Mouse (Mus musculus) neural tube, embryonic 11.5 days (tissue): ENCODE measurements at regions not wholly inside any gene's neighbourhood (a gene's known extent, or its start where the extent isn't known, plus 50 kb on each side); places are given as distances from the start of the nearest gene placed in this dataset.
A peak's percentile ranks its signal among the peaks of the same experiment; 100 is the strongest.

Source experiments
- ATAC-seq: fragments of 200-750 bp; cut with Nextera tagmentation; 2 replicates; pipeline ENCODE4 v1.8.0; 2017; ENCODE audit warnings: moderate number of reproducible peaks, mild to moderate bottlenecking, moderate TSS enrichment, moderate library complexity; ENCODE audit not compliant: insufficient read depth, low FRiP score, low TSS enrichment
- DNase-seq: peaks from one replicate; pipeline ENCODE4 v3.0.0-alpha.2; 2015; ENCODE audit warnings: low spot score
- H3K27ac ChIP-seq: fragments of 300-500 bp; sonication (generic); 2 replicates; pipeline ENCODE4 v1.5.1; 2014; ENCODE audit warnings: low read depth, mild to moderate bottlenecking, low read length
- H3K27me3 ChIP-seq: fragments of 300-500 bp; sonication (generic); 2 replicates; pipeline ENCODE4 v1.6.1; 2014; ENCODE audit warnings: mild to moderate bottlenecking, low read length, mixed read lengths; ENCODE audit not compliant: control insufficient read depth, insufficient read depth
- H3K36me3 ChIP-seq: fragments of 300-500 bp; sonication (generic); 2 replicates; pipeline ENCODE4 v1.6.1; 2014; ENCODE audit warnings: mild to moderate bottlenecking, low read length, moderate library complexity, mixed read lengths; ENCODE audit not compliant: control insufficient read depth, insufficient read depth
- H3K4me1 ChIP-seq: fragments of 300-500 bp; sonication (generic); 2 replicates; pipeline ENCODE4 v1.6.1; 2014; ENCODE audit warnings: low read length, mixed read lengths; ENCODE audit not compliant: control insufficient read depth, insufficient read depth
- H3K4me2 ChIP-seq: fragments of 300-500 bp; sonication (generic); 2 replicates; pipeline ENCODE4 v1.6.1; 2014; ENCODE audit warnings: low read depth, mild to moderate bottlenecking, moderate library complexity
- H3K4me3 ChIP-seq: fragments of 300-500 bp; sonication (generic); 2 replicates; pipeline ENCODE4 v1.5.1; 2014; ENCODE audit warnings: low read depth, low read length
- H3K9ac ChIP-seq: fragments of 300-500 bp; sonication (generic); 2 replicates; pipeline ENCODE4 v1.6.1; 2014; ENCODE audit warnings: mild to moderate bottlenecking, low read length
- H3K9me3 ChIP-seq: fragments of 300-500 bp; sonication (generic); 2 replicates; pipeline ENCODE4 v1.6.1; 2016; ENCODE audit warnings: low read length; ENCODE audit not compliant: control insufficient read depth
- WGBS: fragments of 180-500 bp; shearing (Covaris S2); extraction: QIAGEN DNeasy Blood & Tissue Kit; methylation state at CpG from one replicate; pipeline ENCODE4 v1.1.7; 2014; 5-methylcytosine and 5-hydroxymethylcytosine counted together

- Histone ChIP-seq H3K4me1 (no peaks in the 10 kb centered on the region), H3K27ac (no peak overlapping the region), H3K27me3 (no peaks in the 10 kb centered on the region), H3K9ac (no peak overlapping the region), H3K9me3 (no peaks in the 10 kb centered on the region), H3K4me3 (no peak overlapping the region), H3K4me2 (no peak overlapping the region), H3K36me3 (no peaks in the 10 kb centered on the region)
- DNase-seq (no peak), ATAC-seq (no peak)
- WGBS: 84% methylated on average over 8 of the region's 8 CpGs
Observed at GRCm38 (mm10) chr12:110170496-110170895, 108.4 kb upstream of the Dio3 start.

- DNase-seq (no peak), ATAC-seq (no peak)
- Histone ChIP-seq H3K36me3 (no peaks in the 10 kb centered on the region), H3K27me3 (no peaks in the 10 kb centered on the region), H3K27ac (no peak overlapping the region), H3K9ac (no peak overlapping the region), H3K4me1 (no peaks in the 10 kb centered on the region), H3K4me2 (no peak overlapping the region), H3K4me3 (no peak overlapping the region), H3K9me3 (no peaks in the 10 kb centered on the region)
- WGBS: 81% methylated on average over 2 of the region's 2 CpGs
Observed at GRCm38 (mm10) chr12:110177826-110178225, 101.0 kb upstream of the Dio3 start.

GRCm38 (mm10) chr12:110183473-110183872 is 95.4 kb upstream of the Dio3 start:
- no peaks in the 10 kb centered on the region for H3K9me3 ChIP-seq
- peaks cover 12% of the 10 kb centered on the region for H3K4me1 ChIP-seq
- no peak overlapping the region for H3K27ac ChIP-seq
- no peaks in the 10 kb centered on the region for H3K36me3 ChIP-seq
- DNase-seq: no peak
- no peak overlapping the region for H3K4me2 ChIP-seq
- H3K4me3 ChIP-seq: no peak overlapping the region
- WGBS: 34% methylated on average over 6 of the region's 6 CpGs
- ATAC-seq: no peak
- no peak overlapping the region for H3K9ac ChIP-seq
- peaks cover 17% of the 10 kb centered on the region for H3K27me3 ChIP-seq

- H3K36me3 ChIP-seq: no peaks in the 10 kb centered on the region
- H3K4me1 ChIP-seq: peaks cover 21% of the 10 kb centered on the region
- no peak overlapping the region for H3K27ac ChIP-seq
- H3K9ac ChIP-seq: no peak overlapping the region
- WGBS: 50% methylated on average over 9 of the region's 9 CpGs
- no peak overlapping the region for H3K4me3 ChIP-seq
- no peak overlapping the region for H3K4me2 ChIP-seq
- no peak for DNase-seq
- no peak for ATAC-seq
- H3K9me3 ChIP-seq: no peaks in the 10 kb centered on the region
- peaks cover 25% of the 10 kb centered on the region for H3K27me3 ChIP-seq
Observed at GRCm38 (mm10) chr12:110185399-110185798, 93.5 kb upstream of the Dio3 start.

GRCm38 (mm10) chr12:110186381-110186780 is 92.5 kb upstream of the Dio3 start:
- ATAC-seq (no peak), DNase-seq (peak; percentile 24)
- Histone ChIP-seq H3K4me1 (peaks cover 21% of the 10 kb centered on the region), H3K27ac (no peak overlapping the region), H3K4me3 (no peak overlapping the region), H3K9me3 (no peaks in the 10 kb centered on the region), H3K9ac (no peak overlapping the region), H3K36me3 (no peaks in the 10 kb centered on the region), H3K27me3 (peaks cover 25% of the 10 kb centered on the region), H3K4me2 (no peak overlapping the region)
- WGBS: 13% methylated on average over 3 of the region's 3 CpGs

GRCm38 (mm10) chr12:110186911-110187245 is 92.0 kb upstream of the Dio3 start:
- Histone ChIP-seq H3K4me2 (peak overlapping the region; percentile 60), H3K4me1 (peaks cover 21% of the 10 kb centered on the region), H3K27ac (peak overlapping the region; percentile 78; the same call in 1 of the 2 replicates), H3K4me3 (peak overlapping the region; percentile 38; the same call in 1 of the 2 replicates), H3K9ac (no peak overlapping the region), H3K36me3 (no peaks in the 10 kb centered on the region), H3K27me3 (peaks cover 25% of the 10 kb centered on the region), H3K9me3 (no peaks in the 10 kb centered on the region)
- ATAC-seq (0 out of 2 replicates have a peak, but pooled peaks have one; percentile 5), DNase-seq (peak; percentile 54)
- WGBS: 4% methylated on average over 10 of the region's 10 CpGs

- H3K4me2 ChIP-seq: peak overlapping the region; percentile 60
- peak; percentile 73 for DNase-seq
- H3K9me3 ChIP-seq: no peaks in the 10 kb centered on the region
- peaks cover 21% of the 10 kb centered on the region for H3K4me1 ChIP-seq
- 1% methylated on average over 46 of the region's 49 CpGs for WGBS
- peak overlapping the region; percentile 38 for H3K4me3 ChIP-seq
- peak overlapping the region; percentile 78 for H3K27ac ChIP-seq
- H3K9ac ChIP-seq: peak overlapping the region; percentile 63
- H3K27me3 ChIP-seq: peaks cover 25% of the 10 kb centered on the region
- no peaks in the 10 kb centered on the region for H3K36me3 ChIP-seq
- ATAC-seq: peak; percentile 67
Observed at GRCm38 (mm10) chr12:110187246-110188135, 91.4 kb upstream of the Dio3 start.

GRCm38 (mm10) chr12:110188136-110188631 is 90.7 kb upstream of the Dio3 start:
- H3K4me3 ChIP-seq: peak overlapping the region; percentile 38
- H3K27ac ChIP-seq: peak overlapping the region; percentile 78
- H3K9me3 ChIP-seq: no peaks in the 10 kb centered on the region
- no peaks in the 10 kb centered on the region for H3K36me3 ChIP-seq
- peak overlapping the region; percentile 63 for H3K9ac ChIP-seq
- peak overlapping the region; percentile 60 for H3K4me2 ChIP-seq
- H3K4me1 ChIP-seq: peaks cover 21% of the 10 kb centered on the region
- 0% methylated on average over 29 of the region's 29 CpGs for WGBS
- no peak for ATAC-seq
- peak; percentile 60 for DNase-seq
- peaks cover 25% of the 10 kb centered on the region for H3K27me3 ChIP-seq
